Mouse (Mus musculus) erythroblast, adult 5-6 weeks (primary cell): ENCODE measurements around the gene Cst9. TPM values are rescaled to one million over a fixed set of nuclear protein-coding genes. Genes with fewer than 3 reads are reported as not detected.

Experiments
- ATAC-seq: replicated peaks from 2 replicates; pipeline ENCODE4 v1.8.0; 2016; ENCODE audit warnings: moderate number of reproducible peaks, mild to moderate bottlenecking, moderate TSS enrichment, inconsistent platforms; ENCODE audit not compliant: poor library complexity, low FRiP score, severe bottlenecking
- total RNA-seq, 2 experiments: library from RNA; stranded (forward) in 1 of 2; stranded (reverse) in 1 of 2; fragments of 150-400 nt in 1 of 2; fragments of 200-764, 138-1000 nt in 1 of 2; gene quantifications; 2 replicates each; pipeline versions ENCODE4 v1.2.3 to v1.2.4; 2015 to 2017; ENCODE audit warnings: low replicate concordance in 2 of 2

The Cst9 gene
- total RNA-seq, 2 experiments from 2014 or later: not detected

DNA sequence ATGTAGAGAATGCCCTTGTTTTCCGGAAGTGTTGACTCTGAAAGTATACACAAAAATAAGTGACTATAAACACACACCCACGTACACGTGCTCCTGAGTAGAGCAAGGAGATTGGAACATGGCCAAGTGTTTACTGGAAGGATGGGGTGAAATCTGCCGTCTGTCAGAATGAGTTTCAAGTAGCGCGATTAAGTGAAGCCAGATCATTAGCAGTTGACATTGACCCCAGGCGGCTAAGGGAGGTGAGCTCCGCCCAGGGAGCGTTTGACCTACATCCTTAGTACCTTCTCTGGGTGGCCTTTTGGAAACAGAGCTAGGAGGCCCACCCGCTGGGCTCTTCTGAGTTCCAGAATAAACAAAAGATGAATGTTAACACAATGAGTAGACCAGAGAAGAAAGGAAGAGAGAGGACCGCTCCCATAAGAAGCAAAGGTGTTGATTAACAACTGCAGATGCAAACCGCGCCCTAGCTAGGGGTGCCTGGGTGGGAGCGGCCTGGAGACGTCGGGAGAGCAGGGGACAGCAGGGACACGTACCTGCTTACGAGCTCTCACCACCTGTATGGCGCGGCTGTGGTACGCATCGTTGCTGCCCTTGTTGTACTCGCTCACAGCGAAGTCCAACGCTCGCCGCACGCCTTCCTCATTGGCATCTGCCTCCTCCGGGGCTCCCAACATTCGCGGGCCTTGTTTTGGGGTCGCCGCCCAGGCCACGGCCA is 39.8 kb downstream of the Cst9 start:
- ATAC-seq: peak; percentile 59

DNA sequence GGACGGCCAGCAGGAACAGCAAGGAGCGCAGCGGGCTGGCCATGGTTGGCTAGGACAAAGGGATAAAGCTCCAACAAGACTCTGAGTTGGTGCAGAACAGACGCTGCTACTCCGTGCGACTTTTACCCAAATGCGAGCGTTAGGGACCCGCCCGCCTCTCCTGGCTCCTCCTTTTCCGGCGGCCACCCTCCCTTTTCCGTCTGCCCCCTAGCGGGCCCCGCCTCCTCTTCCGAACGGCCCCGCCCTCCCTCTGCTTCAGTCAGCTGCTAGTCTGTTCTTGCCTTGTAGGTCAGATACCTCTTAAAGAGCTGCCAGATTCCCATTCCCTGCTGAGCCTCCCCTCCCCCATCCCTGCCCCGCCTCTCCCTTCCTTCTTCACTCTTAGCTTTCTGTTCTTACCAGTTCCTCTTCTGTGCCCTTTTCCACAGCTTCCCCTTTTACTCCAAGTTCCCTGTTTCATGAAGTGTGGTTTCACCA is 40.4 kb downstream of the Cst9 start, which contains the start of gene Cst3:
Gene Cst3, minus strand, starts transcription at position 358 of the 477 bp plus-strand sequence.
- peak; percentile 93 for ATAC-seq

DNA sequence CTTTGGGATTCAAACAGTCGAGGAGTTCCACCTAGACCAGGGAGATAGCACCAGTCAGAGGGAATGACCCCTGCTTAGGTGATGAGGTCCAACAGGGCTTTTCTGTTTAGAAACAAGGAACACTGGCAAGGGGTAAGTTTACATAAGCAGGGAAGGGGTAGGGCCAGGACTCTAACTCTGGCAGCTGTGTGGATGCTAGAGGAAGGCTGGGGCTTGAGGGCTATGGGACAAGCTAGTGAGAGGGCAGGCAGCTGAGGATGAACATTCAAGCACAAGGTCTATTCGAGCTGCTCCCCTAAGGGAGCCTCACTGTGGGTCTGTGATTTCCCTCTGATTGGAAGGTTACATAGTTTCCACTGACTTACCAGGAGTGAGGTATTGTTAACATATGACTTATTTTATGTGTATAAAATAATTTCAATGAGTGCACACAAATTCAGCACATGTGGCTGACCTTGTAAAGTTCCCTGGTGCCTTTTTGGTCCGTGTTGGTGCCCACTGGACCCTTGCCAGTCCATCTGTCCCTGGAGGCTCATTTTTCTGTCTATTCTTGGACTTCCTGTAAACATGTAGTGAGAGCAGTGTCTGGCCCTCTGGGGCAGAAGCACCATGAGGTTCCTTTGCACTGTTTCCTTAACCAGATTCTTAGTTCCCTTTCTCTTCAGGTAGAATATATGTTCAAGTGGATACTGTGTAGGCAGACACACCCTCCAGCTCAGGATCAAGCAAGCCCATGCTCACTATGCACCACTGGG is 42.2 kb downstream of the Cst9 start:
- no peak for ATAC-seq

DNA sequence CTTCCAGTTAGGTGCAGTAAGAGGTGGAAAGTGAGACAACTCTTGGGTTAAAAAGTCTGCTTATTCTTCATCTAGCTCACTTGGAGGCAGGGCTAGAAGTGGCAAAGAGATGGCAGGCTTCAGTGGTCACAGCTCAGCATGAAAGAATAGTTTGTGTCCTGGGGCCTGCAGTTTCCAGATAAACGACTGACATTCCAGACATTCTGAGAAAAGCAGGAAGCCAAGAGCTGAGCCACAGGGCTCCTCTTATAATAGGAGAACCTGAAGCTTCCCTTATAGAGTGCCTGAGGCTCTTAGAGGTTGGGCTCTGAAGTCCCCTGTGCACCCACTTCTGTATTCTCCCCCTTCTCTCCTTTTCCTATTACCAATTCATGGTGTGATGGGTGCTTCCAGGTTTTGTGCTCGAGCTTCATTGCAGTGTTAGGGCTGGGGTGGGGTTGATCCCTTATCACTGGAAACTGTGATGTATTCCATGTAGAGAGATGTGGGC is 43.7 kb downstream of the Cst9 start:
- no peak for ATAC-seq

DNA sequence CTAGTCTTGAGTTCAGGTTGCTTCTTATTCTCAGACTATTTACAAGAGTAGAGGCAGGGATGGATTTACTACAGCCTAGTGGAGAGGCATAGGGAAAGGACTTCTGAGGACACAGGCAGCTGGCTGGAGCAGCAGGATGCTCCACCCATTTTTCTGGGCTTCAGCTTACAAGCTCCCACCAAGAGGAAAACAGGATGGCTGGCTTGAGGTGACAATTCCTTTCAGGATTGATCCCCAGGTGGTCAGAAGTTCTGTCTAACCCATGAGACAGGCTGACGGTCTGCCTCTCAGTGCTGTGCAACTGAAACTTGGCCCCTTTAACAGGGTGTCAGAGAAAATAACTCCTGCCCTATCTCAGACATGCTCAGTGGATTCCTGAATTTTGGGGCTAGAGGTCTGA is 44.3 kb downstream of the Cst9 start:
- no peak for ATAC-seq

DNA sequence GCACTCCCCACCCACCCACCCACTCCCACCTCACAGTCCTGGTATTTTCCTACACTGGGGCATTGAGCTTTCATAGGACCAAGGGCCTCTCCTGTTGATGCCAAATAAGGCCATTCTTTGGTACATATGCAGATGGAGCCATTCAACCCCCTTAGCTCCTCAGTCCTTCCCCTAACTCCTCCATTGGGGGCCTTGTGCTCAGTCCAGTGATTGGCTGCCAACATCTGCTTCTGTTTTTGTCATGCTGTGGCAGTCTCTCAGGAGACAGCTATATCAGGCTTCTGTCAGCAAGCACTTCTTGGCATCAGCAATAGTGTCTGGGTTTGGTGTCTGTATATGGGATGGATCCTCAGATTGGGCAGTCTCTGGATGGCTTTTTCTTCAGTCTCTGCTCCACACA is 49.8 kb downstream of the Cst9 start:
- ATAC-seq: no peak

Other genes starting within 250 kb of the Cst9 start
- 10.7 and 19.6 TPM in 2 replicates for gene Nxt1, start 162.5 kb upstream of the Cst9 start, total RNA-seq (2015; ENCODE audit: low replicate concordance)
- 9.6 and 23.8 TPM in 2 replicates for gene Nxt1, start 162.5 kb upstream of the Cst9 start, total RNA-seq (2017; ENCODE audit: low replicate concordance)
- gene Gzf1, start 154.1 kb upstream of the Cst9 start, total RNA-seq (2015; ENCODE audit: low replicate concordance): 3.1 and 5.6 TPM in 2 replicates
- gene Gzf1, start 154.1 kb upstream of the Cst9 start, total RNA-seq (2017; ENCODE audit: low replicate concordance): 4.5 and 5.3 TPM in 2 replicates
- gene Napb, start 102.7 kb upstream of the Cst9 start, total RNA-seq (2015; ENCODE audit: low replicate concordance): not detected in 2 replicates
- gene Napb, start 102.7 kb upstream of the Cst9 start, total RNA-seq (2017; ENCODE audit: low replicate concordance): 0.28 TPM in 1 of 2 replicates, not detected in the other
- gene Cstl1, start 84.8 kb upstream of the Cst9 start, total RNA-seq (2015; ENCODE audit: low replicate concordance): not detected in 2 replicates
- not detected in 2 replicates for gene Cstl1, start 84.8 kb upstream of the Cst9 start, total RNA-seq (2017; ENCODE audit: low replicate concordance)
- not detected in 2 replicates for gene Cst11, start 63.6 kb upstream of the Cst9 start, total RNA-seq (2015; ENCODE audit: low replicate concordance)
- gene Cst11, start 63.6 kb upstream of the Cst9 start, total RNA-seq (2017; ENCODE audit: low replicate concordance): not detected in 2 replicates
- not detected in 2 replicates for gene 8030411F24Rik, start 53.1 kb upstream of the Cst9 start, total RNA-seq (2015; ENCODE audit: low replicate concordance)
- gene 8030411F24Rik, start 53.1 kb upstream of the Cst9 start, total RNA-seq (2017; ENCODE audit: low replicate concordance): not detected in 2 replicates
- gene Cst12, start 45.8 kb upstream of the Cst9 start, total RNA-seq (2015; ENCODE audit: low replicate concordance): not detected in 2 replicates
- not detected in 2 replicates for gene Cst12, start 45.8 kb upstream of the Cst9 start, total RNA-seq (2017; ENCODE audit: low replicate concordance)
- not detected in 2 replicates for gene Cst8, start 36.4 kb upstream of the Cst9 start, total RNA-seq (2015; ENCODE audit: low replicate concordance)
- not detected in 2 replicates for gene Cst8, start 36.4 kb upstream of the Cst9 start, total RNA-seq (2017; ENCODE audit: low replicate concordance)
- gene Cst13, start 15.1 kb upstream of the Cst9 start, total RNA-seq (2015; ENCODE audit: low replicate concordance): not detected in 2 replicates
- not detected in 2 replicates for gene Cst13, start 15.1 kb upstream of the Cst9 start, total RNA-seq (2017; ENCODE audit: low replicate concordance)
- gene 9230104L09Rik, start 29.9 kb downstream of the Cst9 start, total RNA-seq (2015; ENCODE audit: low replicate concordance): not detected in 2 replicates
- gene 9230104L09Rik, start 29.9 kb downstream of the Cst9 start, total RNA-seq (2017; ENCODE audit: low replicate concordance): not detected in 2 replicates
- 123 and 150 TPM in 2 replicates for gene Cst3, start 40.5 kb downstream of the Cst9 start, total RNA-seq (2015; ENCODE audit: low replicate concordance)
- 60.1 and 103 TPM in 2 replicates for gene Cst3, start 40.5 kb downstream of the Cst9 start, total RNA-seq (2017; ENCODE audit: low replicate concordance)
- gene Gm1330, start 168.1 kb downstream of the Cst9 start, total RNA-seq (2015; ENCODE audit: low replicate concordance): not detected in 2 replicates
- gene Gm1330, start 168.1 kb downstream of the Cst9 start, total RNA-seq (2017; ENCODE audit: low replicate concordance): not detected in 2 replicates
- gene Gm10750, start 182.1 kb downstream of the Cst9 start, total RNA-seq (2015; ENCODE audit: low replicate concordance): not detected in 2 replicates
- gene Gm10750, start 182.1 kb downstream of the Cst9 start, total RNA-seq (2017; ENCODE audit: low replicate concordance): not detected in 2 replicates